Mouse (Mus musculus) thymus, adult 2 months (tissue): Measurements from ENCODE around the gene Gpc5. TPM values are rescaled to one million over a fixed set of nuclear protein-coding genes. Genes with fewer than 3 reads are reported as not detected.

ENCODE experiments used
- DNase-seq: peaks from one replicate; pipeline ENCODE4 v3.0.0; 2021
- H3K27ac ChIP-seq: fragments of 200-500 bp; 2 replicates; pipeline ENCODE4 v1.5.1; 2012; ENCODE audit warnings: low read length, control low read depth; ENCODE audit not compliant: control insufficient read depth, insufficient read depth
- H3K27me3 ChIP-seq: fragments of 200-500 bp; 2 replicates; pipeline ENCODE4 v1.6.1; 2012; ENCODE audit warnings: mild to moderate bottlenecking, low read length, moderate library complexity, mixed read lengths; ENCODE audit not compliant: control insufficient read depth, insufficient read depth
- H3K36me3 ChIP-seq: fragments of 200-500 bp; 2 replicates; pipeline ENCODE4 v1.6.1; 2012; ENCODE audit warnings: mild to moderate bottlenecking, low read length, moderate library complexity; ENCODE audit not compliant: control insufficient read depth, insufficient read depth
- H3K4me1 ChIP-seq: fragments of 200-500 bp; replicated peaks from 2 replicates; pipeline ENCODE4 v1.6.1; 2012; ENCODE audit warnings: low read length; ENCODE audit not compliant: control insufficient read depth, insufficient read depth
- H3K4me3 ChIP-seq: fragments of 200-500 bp; 2 replicates; pipeline ENCODE4 v1.5.1; 2012; ENCODE audit warnings: mild to moderate bottlenecking, low read length, control low read depth, moderate library complexity; ENCODE audit not compliant: control insufficient read depth, insufficient read depth
- CTCF ChIP-seq: fragments of 200-500 bp; IDR thresholded peaks from 2 replicates; pipeline ENCODE4 v1.5.1; 2012; ENCODE audit warnings: mild to moderate bottlenecking, control low read depth, low read length, moderate library complexity, borderline replicate concordance; ENCODE audit not compliant: control insufficient read depth, poor library complexity, insufficient read depth; ENCODE audit errors: extremely low read depth
- POLR2A ChIP-seq: fragments of 200-500 bp; IDR thresholded peaks from 2 replicates; pipeline ENCODE4 v1.6.1; 2012; ENCODE audit warnings: mild to moderate bottlenecking, low read length, control low read depth, moderate library complexity; ENCODE audit not compliant: control insufficient read depth, poor library complexity, insufficient read depth; ENCODE audit errors: extremely low read depth
- WGBS: fragments of 180-500 bp; shearing (Covaris S2); methylation state at CpG from one replicate; pipeline ENCODE4 v1.1.7; 2018; 5-methylcytosine and 5-hydroxymethylcytosine counted together
- polyA plus RNA-seq: library from polyadenylated mRNA; depleted of rRNA; stranded (reverse); fragments of >200 nt; gene quantifications from 2 replicates; pipeline ENCODE4 v1.2.3, GENCODE M21; 2012

Gene Gpc5
- polyA plus RNA-seq, 1 experiment: 0.18 TPM

- Histone ChIP-seq H3K4me3 (no peak overlapping the region), H3K4me1 (no peaks in the 10 kb centered on the region), H3K27ac (no peak overlapping the region), H3K36me3 (no peaks in the 10 kb centered on the region), H3K27me3 (no peaks in the 10 kb centered on the region)
- 91% methylated on average over 6 of the region's 6 CpGs for WGBS
- no peak for TF ChIP-seq POLR2A
- no peak for TF ChIP-seq CTCF
- DNase-seq: no peak
Measured at GRCm38 (mm10) chr14:115411513-115412174, 319.6 kb downstream of the Gpc5 start.

GRCm38 (mm10) chr14:115412821-115413220 lies 320.8 kb downstream of the Gpc5 start:
- no peak overlapping the region for H3K27ac ChIP-seq
- no peaks in the 10 kb centered on the region for H3K4me1 ChIP-seq
- TF ChIP-seq CTCF (no peak), POLR2A (no peak)
- no peak overlapping the region for H3K4me3 ChIP-seq
- DNase-seq: no peak
- H3K27me3 ChIP-seq: no peaks in the 10 kb centered on the region
- no peaks in the 10 kb centered on the region for H3K36me3 ChIP-seq
- 89% methylated on average over 3 of the region's 3 CpGs for WGBS

GRCm38 (mm10) chr14:115413429-115413828 lies 321.4 kb downstream of the Gpc5 start:
- H3K4me1 ChIP-seq: no peaks in the 10 kb centered on the region
- H3K4me3 ChIP-seq: no peak overlapping the region
- H3K27ac ChIP-seq: no peak overlapping the region
- DNase-seq: no peak
- H3K36me3 ChIP-seq: no peaks in the 10 kb centered on the region
- H3K27me3 ChIP-seq: no peaks in the 10 kb centered on the region
- 87% methylated on average over 1 of the region's 1 CpGs for WGBS
- TF ChIP-seq CTCF: no peak
- TF ChIP-seq POLR2A: no peak

- no peaks in the 10 kb centered on the region for H3K4me1 ChIP-seq
- H3K4me3 ChIP-seq: no peak overlapping the region
- H3K27ac ChIP-seq: no peak overlapping the region
- DNase-seq: no peak
- TF ChIP-seq POLR2A (no peak), CTCF (no peak)
- no peaks in the 10 kb centered on the region for H3K27me3 ChIP-seq
- WGBS: 90% methylated on average over 5 of the region's 5 CpGs
- no peaks in the 10 kb centered on the region for H3K36me3 ChIP-seq
Measured at GRCm38 (mm10) chr14:115414545-115414944, 322.5 kb downstream of the Gpc5 start.

- Histone ChIP-seq H3K36me3 (no peaks in the 10 kb centered on the region), H3K4me1 (no peaks in the 10 kb centered on the region), H3K27me3 (no peaks in the 10 kb centered on the region), H3K4me3 (no peak overlapping the region), H3K27ac (no peak overlapping the region)
- DNase-seq: no peak
- 95% methylated on average over 3 of the region's 3 CpGs for WGBS
- TF ChIP-seq CTCF (no peak), POLR2A (no peak)
Measured at GRCm38 (mm10) chr14:115431967-115432366, 340.0 kb downstream of the Gpc5 start.

- 97% methylated on average over 3 of the region's 3 CpGs for WGBS
- Histone ChIP-seq H3K4me1 (no peaks in the 10 kb centered on the region), H3K36me3 (no peaks in the 10 kb centered on the region), H3K27me3 (no peaks in the 10 kb centered on the region), H3K4me3 (no peak overlapping the region), H3K27ac (no peak overlapping the region)
- no peak for DNase-seq
- TF ChIP-seq CTCF (no peak), POLR2A (no peak)
Measured at GRCm38 (mm10) chr14:115432368-115432767, 340.4 kb downstream of the Gpc5 start.

GRCm38 (mm10) chr14:115436617-115437016 lies 344.6 kb downstream of the Gpc5 start:
- Histone ChIP-seq H3K27me3 (no peaks in the 10 kb centered on the region), H3K4me3 (no peak overlapping the region), H3K27ac (no peak overlapping the region), H3K36me3 (no peaks in the 10 kb centered on the region), H3K4me1 (no peaks in the 10 kb centered on the region)
- no peak for DNase-seq
- no peak for TF ChIP-seq POLR2A
- WGBS: 19% methylated on average over 2 of the region's 2 CpGs
